Mouse (Mus musculus) layer of hippocampus, adult 9-11 months (tissue): ENCODE data around the gene Nr2e1.

Experiments used
- DNase-seq: peaks from one replicate; pipeline ENCODE4 v3.0.0; 2022

The Nr2e1 gene

GRCm38 (mm10) chr10:42587961-42588750 is 4.7 kb upstream of the Nr2e1 start:
- DNase-seq = no peak

- no peak for DNase-seq
These were observed 2.3 kb upstream of the Nr2e1 start for GRCm38 (mm10) chr10:42585596-42586305.

- DNase-seq = no peak
These were observed 1.7 kb upstream of the Nr2e1 start for GRCm38 (mm10) chr10:42585156-42585555.

- no peak for DNase-seq
These were observed 1.1 kb upstream of the Nr2e1 start for GRCm38 (mm10) chr10:42584436-42584983.

- no peak for DNase-seq
These were observed 537 bp upstream of the Nr2e1 start for GRCm38 (mm10) chr10:42583902-42584435.

- DNase-seq = no peak
These were observed 794 bp downstream of the Nr2e1 start for GRCm38 (mm10) chr10:42582566-42583110.

- DNase-seq = no peak
These were observed 1.5 kb downstream of the Nr2e1 start for GRCm38 (mm10) chr10:42581694-42582565.

GRCm38 (mm10) chr10:42580951-42581277 is 2.5 kb downstream of the Nr2e1 start:
- DNase-seq = no peak

- DNase-seq = no peak
These were observed 3.1 kb downstream of the Nr2e1 start for GRCm38 (mm10) chr10:42580131-42580950.

GRCm38 (mm10) chr10:42579475-42580130 is 3.8 kb downstream of the Nr2e1 start:
- DNase-seq = no peak

- DNase-seq = no peak
These were observed 4.5 kb downstream of the Nr2e1 start for GRCm38 (mm10) chr10:42578698-42579474.

GRCm38 (mm10) chr10:42578281-42578675 is 5.2 kb downstream of the Nr2e1 start:
- DNase-seq = no peak

GRCm38 (mm10) chr10:42577525-42578280 is 5.7 kb downstream of the Nr2e1 start:
- DNase-seq = no peak

- DNase-seq = no peak
These were observed 8.8 kb downstream of the Nr2e1 start for GRCm38 (mm10) chr10:42574639-42575038.

- no peak for DNase-seq
These were observed 10.5 kb downstream of the Nr2e1 start for GRCm38 (mm10) chr10:42572971-42573370.

- no peak for DNase-seq
These were observed 10.9 kb downstream of the Nr2e1 start for GRCm38 (mm10) chr10:42572567-42572966.

- no peak for DNase-seq
These were observed 21.2 kb downstream of the Nr2e1 start for GRCm38 (mm10) chr10:42562272-42562671.

- no peak for DNase-seq
These were observed 23.7 kb downstream of the Nr2e1 start for GRCm38 (mm10) chr10:42559581-42560200.

- no peak for DNase-seq
These were observed 36.9 kb downstream of the Nr2e1 start for GRCm38 (mm10) chr10:42546507-42546906.
